Mouse (Mus musculus): ENCODE data around the gene Gm11555. TPM values are rescaled to one million over a fixed set of nuclear protein-coding genes. Genes with fewer than 3 reads are reported as not detected.

Gene Gm11555
- not detected for polyA plus RNA-seq (2017; shearing (Covaris generic))

DNA sequence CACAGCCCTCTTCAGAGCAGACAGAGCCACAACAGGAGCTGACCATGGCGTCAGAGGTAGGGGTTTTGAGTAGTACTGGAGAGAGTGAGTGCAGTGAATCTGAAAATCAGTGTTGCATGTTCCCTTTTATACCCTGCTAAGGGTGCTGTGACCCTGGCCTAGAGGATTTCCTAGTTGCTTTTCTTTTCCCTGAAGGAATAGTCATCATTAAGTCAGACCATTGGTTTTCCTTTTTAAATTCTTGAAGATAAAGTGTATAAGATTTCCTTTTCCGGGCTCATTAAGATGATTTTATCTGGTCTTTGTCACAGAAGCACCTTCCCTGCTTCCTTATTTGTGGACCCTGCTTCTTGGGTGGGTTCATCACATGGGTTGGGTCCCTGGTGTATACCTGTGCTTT, at the start of gene Gm11555:
Gm11555 (minus strand) TSS at position 101 of the 400 bp plus-strand sequence.

DNA sequence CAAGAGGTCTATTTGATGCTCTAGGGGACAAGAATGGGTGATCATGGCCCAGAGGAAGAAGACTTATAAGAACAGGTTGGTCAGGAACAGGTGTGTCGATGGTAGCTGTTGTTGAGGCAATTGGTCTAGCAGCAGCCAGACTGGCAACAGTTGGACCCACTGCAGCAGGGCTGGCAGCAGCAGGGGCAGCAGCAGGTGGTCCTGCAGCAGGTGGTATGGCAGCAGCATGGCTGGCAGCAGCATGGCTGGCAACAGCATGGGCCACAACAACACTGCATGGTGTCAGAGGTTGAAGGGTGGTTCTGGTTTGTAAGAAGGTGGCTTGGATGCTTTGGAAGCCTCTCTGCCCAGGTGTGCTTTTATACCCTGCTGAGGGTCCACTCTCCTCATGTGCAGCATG, 40.4 kb upstream of the Gm11555 start, which contains the start of gene Gm14190:
Gm14190 (minus strand) TSS at position 278 of the 400 bp plus-strand sequence.

DNA sequence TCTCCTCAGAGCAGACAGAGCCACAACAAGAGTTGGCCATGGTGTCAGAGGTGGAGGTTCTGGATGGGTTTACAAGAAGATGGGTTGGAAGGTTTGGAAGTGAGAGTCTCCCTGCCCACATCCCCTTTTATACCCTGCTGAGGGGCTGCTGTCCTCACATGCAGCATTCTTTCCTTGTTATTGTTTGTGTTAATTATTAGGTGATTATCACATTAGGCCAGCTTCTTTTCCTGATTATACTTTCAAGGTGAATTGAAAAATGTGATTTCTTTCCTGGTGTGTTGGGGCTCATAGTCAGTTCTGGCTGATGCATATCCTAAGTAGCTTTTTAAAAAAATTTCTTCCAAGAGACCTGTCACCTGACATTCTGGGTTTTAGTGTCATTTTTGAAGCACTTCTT, 15.8 kb upstream of the Gm11555 start, which contains the start of gene Krtap4-6:
Krtap4-6 (minus strand) TSS at position 101 of the 400 bp plus-strand sequence.

DNA sequence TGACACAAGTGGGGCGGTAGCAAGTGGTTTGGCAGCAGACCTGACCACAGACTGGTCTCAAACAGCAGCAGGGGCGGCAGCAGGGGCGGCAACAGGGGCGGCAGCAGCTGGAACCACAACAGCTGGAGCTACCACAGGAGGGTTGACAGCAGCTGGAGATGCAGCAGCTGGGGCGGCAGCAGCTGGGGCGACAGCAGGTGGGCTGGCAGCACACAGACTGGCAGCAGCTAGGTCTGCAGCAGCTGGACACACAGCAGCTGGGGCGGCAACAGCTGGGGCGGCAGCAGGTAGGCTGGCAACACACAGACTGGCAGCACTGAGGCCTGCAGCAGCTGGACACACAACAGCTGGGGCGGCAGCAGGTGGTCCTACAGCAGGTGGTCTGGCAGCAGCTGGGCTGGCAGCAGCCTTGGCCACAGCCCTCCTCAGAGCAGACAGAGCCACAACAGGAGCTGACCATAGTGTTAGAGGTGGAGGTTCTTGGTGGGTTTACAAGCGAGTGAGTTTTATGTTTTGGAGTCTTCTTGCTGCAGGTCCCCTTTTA, 8.5 kb upstream of the Gm11555 start, which contains the start of gene Gm11563:
Gm11563 (minus strand) TSS at position 494 of the 544 bp plus-strand sequence.

DNA sequence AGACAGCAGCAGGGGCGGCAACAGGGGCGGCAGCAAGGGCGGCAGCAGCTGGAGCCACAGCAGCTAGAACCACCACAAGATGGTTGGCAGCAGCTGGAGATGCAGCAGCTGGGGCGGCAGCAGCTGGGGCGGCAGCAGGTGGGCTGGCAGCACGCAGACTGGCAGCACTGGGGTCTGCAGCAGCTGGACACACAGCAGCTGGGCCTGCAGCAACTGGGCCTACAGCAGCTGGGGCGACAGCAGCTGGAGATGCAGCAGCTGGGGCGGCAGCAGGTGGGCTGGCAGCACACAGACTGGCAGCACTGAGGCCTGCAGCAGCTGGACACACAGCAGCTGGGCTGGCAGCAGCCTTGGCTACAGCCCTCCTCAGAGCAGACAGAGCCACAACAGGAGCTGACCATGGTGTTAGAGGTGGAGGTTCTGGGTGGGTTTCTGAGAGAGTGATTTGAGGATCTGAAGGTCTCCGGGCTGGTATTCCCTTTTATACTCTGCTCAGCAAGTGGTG, 6.3 kb downstream of the Gm11555 start, which contains the start of gene Krtap4-7:
Krtap4-7 (minus strand) TSS at position 455 of the 505 bp plus-strand sequence.

DNA sequence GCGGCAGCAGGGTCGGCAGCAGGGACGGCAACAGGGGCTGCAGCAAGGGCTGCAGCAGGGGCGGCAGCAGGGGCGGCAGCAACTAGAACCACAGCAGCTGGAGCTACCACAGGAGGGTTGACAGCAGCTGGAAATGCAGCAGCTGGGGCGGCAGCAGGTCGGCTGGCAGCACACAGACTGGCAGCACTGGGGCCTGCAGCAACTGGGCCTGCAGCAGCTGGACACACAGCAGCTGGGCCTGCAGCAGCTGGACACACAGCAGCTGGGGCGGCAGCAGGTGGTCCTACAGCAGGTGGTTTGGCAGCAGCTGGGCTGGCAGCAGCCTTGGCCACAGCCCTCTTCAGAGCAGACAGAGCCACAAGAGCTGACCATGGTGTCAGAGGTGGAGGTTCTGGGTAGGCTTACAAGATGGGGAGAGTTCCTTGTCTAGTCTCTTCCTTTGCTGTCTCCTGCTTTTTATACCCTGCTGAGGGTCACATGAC, 15.3 kb downstream of the Gm11555 start, which contains the start of gene Krtap4-2:
Krtap4-2 (minus strand) TSS at position 432 of the 482 bp plus-strand sequence.

DNA sequence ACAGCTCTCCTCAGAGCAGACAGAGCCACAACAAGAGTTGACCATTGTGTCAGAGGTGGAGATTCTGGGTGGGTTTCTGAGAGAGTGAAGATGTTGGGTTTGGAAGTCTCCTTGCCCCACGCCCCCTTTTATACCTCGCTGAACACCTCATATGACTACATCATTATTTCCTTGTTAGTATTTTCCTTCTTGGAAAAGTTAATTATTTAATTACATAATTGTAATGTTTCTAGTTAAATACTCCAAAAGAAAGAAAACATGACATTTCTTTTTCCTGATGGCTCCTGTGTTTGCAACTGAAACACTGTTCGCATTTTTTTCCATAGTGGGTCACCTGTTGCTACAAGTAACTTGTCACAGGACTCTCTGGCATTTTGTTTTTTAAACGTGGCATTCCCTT, 21.9 kb downstream of the Gm11555 start, which contains the start of gene Krtap4-1:
Krtap4-1 (minus strand) TSS at position 101 of the 400 bp plus-strand sequence.

DNA sequence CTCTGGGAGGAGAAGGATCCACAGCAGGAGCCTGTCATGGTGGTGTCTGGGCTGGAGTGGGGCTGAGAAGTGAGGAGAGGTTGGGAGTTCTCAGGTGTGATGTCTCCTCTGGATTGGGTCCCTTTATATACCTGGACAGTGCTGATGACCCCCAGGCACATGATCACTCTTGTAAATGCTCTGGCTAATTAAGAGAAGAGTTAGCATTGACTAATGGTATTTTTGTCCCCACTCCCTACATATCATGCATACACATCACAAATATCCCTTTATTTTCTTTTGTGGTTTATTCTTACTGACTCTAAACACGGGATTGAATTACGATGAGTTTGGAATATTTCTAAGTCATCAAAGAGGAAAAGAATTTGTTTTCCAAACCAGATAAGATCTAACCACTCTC, 29.7 kb downstream of the Gm11555 start, which contains the start of gene Gm11562:
Gm11562 (minus strand) TSS at position 101 of the 400 bp plus-strand sequence.

DNA sequence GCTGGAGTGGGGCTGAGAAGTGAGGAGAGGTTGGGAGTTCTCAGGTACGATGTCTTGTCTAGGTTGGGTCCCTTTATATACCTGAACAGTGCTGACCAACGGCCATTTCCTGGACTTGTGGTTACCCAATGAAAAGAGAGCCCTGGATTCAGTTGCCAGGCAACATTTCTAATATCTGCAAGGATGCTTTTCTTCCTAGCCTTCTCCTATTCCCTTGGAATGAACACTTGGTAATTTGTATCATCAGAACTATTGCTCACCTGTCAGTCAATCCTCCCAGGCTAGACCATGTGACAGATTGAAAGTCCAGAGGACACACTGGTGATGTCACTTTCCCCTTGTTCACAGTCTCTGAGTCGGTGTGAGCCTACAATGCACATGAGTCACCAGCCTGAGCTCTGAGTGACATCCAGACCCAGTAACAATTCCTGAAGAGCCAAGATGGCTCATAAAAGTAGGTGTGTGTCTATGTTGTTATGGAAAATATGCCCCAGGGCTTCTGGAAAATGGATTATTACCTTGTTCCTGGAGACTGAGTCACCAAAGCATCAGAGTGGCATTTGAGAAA, 35.2 kb downstream of the Gm11555 start, which contains the start of gene Krtap2-4:
Krtap2-4 (minus strand) TSS at position 51 of the 568 bp plus-strand sequence.

DNA sequence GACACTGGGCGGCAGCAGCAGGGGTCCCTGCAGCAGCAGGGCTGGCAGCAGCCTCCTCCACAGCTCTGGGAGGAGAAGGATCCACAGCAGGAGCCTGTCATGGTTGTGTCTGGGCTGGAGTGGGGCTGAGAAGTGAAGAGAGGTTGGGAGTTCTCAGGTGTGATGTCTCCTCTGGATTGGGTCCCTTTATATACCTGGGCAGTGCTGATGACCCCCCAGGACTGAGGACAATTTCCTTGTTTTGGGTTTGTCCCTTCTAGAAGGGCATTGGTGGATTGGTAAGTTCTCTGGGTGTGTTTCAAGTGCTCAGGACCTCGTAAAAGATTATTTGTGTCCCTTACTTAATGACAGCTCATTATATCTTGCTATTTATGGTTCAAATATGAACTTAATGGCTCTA, 39.9 kb downstream of the Gm11555 start, which contains the start of gene Gm11937:
Gm11937 (minus strand) TSS at position 101 of the 400 bp plus-strand sequence.

DNA sequence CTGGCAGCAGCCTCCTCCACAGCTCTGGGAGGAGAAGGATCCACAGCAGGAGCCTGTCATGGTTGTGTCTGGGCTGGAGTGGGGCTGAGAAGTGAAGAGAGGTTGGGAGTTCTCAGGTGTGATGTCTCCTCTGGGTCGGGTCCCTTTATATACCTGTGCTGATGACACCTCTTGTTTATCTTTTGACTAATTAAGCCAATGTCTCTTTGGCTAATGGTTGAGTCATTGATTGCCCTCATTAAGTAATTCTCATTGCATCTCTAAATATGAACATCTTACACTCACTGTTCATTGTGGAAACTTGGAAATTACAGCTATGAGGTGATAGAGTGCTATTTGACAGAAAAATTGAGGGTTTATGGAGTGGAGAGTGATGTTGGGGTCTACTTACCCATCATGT, 46.8 kb downstream of the Gm11555 start, which contains the start of gene Gm11938:
Gm11938 (minus strand) TSS at position 101 of the 400 bp plus-strand sequence.

Other genes with a start within 250 kb of the Gm11555 start
- under 1 TPM in 1 of 2 experiments, not detected in 1; 0.22 TPM for gene Krt12, start 228.0 kb downstream of the Gm11555 start, polyA plus RNA-seq (2017; shearing (Covaris generic))
- gene Krt20, start 212.1 kb downstream of the Gm11555 start, polyA plus RNA-seq (2017; shearing (Covaris generic)), result under 1 TPM in 1 of 2 experiments, not detected in 1; 0.15 TPM
- gene Krt23, start 157.1 kb downstream of the Gm11555 start, polyA plus RNA-seq (2017; shearing (Covaris generic)), result under 1 TPM; 0.71 to 0.82 TPM
- gene Krt39, start 128.9 kb downstream of the Gm11555 start, polyA plus RNA-seq (2017; shearing (Covaris generic)), result not detected
- gene Krt40, start 107.1 kb downstream of the Gm11555 start, polyA plus RNA-seq (2017; shearing (Covaris generic)), result not detected
- gene Krtap3-3, start 99.4 kb downstream of the Gm11555 start, polyA plus RNA-seq (2017; shearing (Covaris generic)), result not detected
- gene Krtap3-2, start 93.4 kb downstream of the Gm11555 start, polyA plus RNA-seq (2017; shearing (Covaris generic)), result 1 to 10 TPM in 1 of 2 experiments, not detected in 1; 3.5 TPM
- gene Gm11939, start 90.8 kb downstream of the Gm11555 start, polyA plus RNA-seq (2017; shearing (Covaris generic)), result under 1 TPM in 1 of 2 experiments, not detected in 1; 0.60 TPM
- gene Krtap3-1, start 83.6 kb downstream of the Gm11555 start, polyA plus RNA-seq (2017; shearing (Covaris generic)), result not detected
- gene Krtap1-5, start 69.2 kb downstream of the Gm11555 start, polyA plus RNA-seq (2017; shearing (Covaris generic)), result under 1 TPM in 1 of 2 experiments, not detected in 1; 0.55 TPM
- gene Krtap1-4, start 66.6 kb downstream of the Gm11555 start, polyA plus RNA-seq (2017; shearing (Covaris generic)), result 1 to 10 TPM in 1 of 2 experiments, under 1 TPM in 1; 0.61 to 1.2 TPM
- gene Krtap1-3, start 58.9 kb downstream of the Gm11555 start, polyA plus RNA-seq (2017; shearing (Covaris generic)), result not detected
- under 1 TPM in 1 of 2 experiments, not detected in 1; 0.31 TPM for gene Krtap9-3, start 52.1 kb downstream of the Gm11555 start, polyA plus RNA-seq (2017; shearing (Covaris generic))
- not detected for gene Gm11938, start 46.9 kb downstream of the Gm11555 start, polyA plus RNA-seq (2017; shearing (Covaris generic))
- gene Gm11937, start 40.0 kb downstream of the Gm11555 start, polyA plus RNA-seq (2017; shearing (Covaris generic)), result not detected
- not detected for gene Krtap2-4, start 35.4 kb downstream of the Gm11555 start, polyA plus RNA-seq (2017; shearing (Covaris generic))
- not detected for gene Gm11562, start 29.8 kb downstream of the Gm11555 start, polyA plus RNA-seq (2017; shearing (Covaris generic))
- gene Krtap4-1, start 22.0 kb downstream of the Gm11555 start, polyA plus RNA-seq (2017; shearing (Covaris generic)), result under 1 TPM in 1 of 2 experiments, not detected in 1; 0.20 TPM
- not detected for gene Krtap4-2, start 15.2 kb downstream of the Gm11555 start, polyA plus RNA-seq (2017; shearing (Covaris generic))
- gene Krtap4-7, start 6.1 kb downstream of the Gm11555 start, polyA plus RNA-seq (2017; shearing (Covaris generic)), result under 1 TPM in 1 of 2 experiments, not detected in 1; 0.16 TPM
- gene Gm11563, start 8.7 kb upstream of the Gm11555 start, polyA plus RNA-seq (2017; shearing (Covaris generic)), result not detected
- not detected for gene Krtap4-6, start 15.7 kb upstream of the Gm11555 start, polyA plus RNA-seq (2017; shearing (Covaris generic))
- gene Gm14190, start 40.5 kb upstream of the Gm11555 start, polyA plus RNA-seq (2017; shearing (Covaris generic)), result not detected
- not detected for gene Gm14180, start 84.1 kb upstream of the Gm11555 start, polyA plus RNA-seq (2017; shearing (Covaris generic))
- gene Gm11595, start 122.7 kb upstream of the Gm11555 start, polyA plus RNA-seq (2017; shearing (Covaris generic)), result not detected
- under 1 TPM in 1 of 2 experiments, not detected in 1; 0.24 TPM for gene Krtap4-8, start 130.5 kb upstream of the Gm11555 start, polyA plus RNA-seq (2017; shearing (Covaris generic))
- gene Krtap4-9, start 135.0 kb upstream of the Gm11555 start, polyA plus RNA-seq (2017; shearing (Covaris generic)), result under 1 TPM in 1 of 2 experiments, not detected in 1; 0.28 TPM
- not detected for gene Gm11596, start 143.2 kb upstream of the Gm11555 start, polyA plus RNA-seq (2017; shearing (Covaris generic))
- not detected for gene Gm11569, start 148.7 kb upstream of the Gm11555 start, polyA plus RNA-seq (2017; shearing (Covaris generic))
- not detected for gene Gm11554, start 154.2 kb upstream of the Gm11555 start, polyA plus RNA-seq (2017; shearing (Covaris generic))
- gene Krtap4-13, start 159.7 kb upstream of the Gm11555 start, polyA plus RNA-seq (2017; shearing (Covaris generic)), result not detected
- not detected for gene Gm11564, start 165.4 kb upstream of the Gm11555 start, polyA plus RNA-seq (2017; shearing (Covaris generic))
- gene 2300003K06Rik, start 187.8 kb upstream of the Gm11555 start, polyA plus RNA-seq (2017; shearing (Covaris generic)), result not detected
- gene Krtap4-16, start 201.4 kb upstream of the Gm11555 start, polyA plus RNA-seq (2017; shearing (Covaris generic)), result under 1 TPM in 1 of 2 experiments, not detected in 1; 0.60 TPM
- gene Gm11568, start 207.7 kb upstream of the Gm11555 start, polyA plus RNA-seq (2017; shearing (Covaris generic)), result not detected
- gene Gm11559, start 214.2 kb upstream of the Gm11555 start, polyA plus RNA-seq (2017; shearing (Covaris generic)), result not detected
- gene Krtap9-1, start 223.2 kb upstream of the Gm11555 start, polyA plus RNA-seq (2017; shearing (Covaris generic)), result not detected
- gene Gm11567, start 229.0 kb upstream of the Gm11555 start, polyA plus RNA-seq (2017; shearing (Covaris generic)), result not detected